Mouse (Mus musculus): ENCODE measurements around the gene Pbld1. TPM values are rescaled to one million over a fixed set of nuclear protein-coding genes. Genes with fewer than 3 reads are reported as not detected.
A peak's percentile ranks its signal among the peaks of the same experiment; 100 is the strongest.

Gene Pbld1
- total RNA-seq, 2 experiments from 2014 or later, result 0.28 to 0.61 TPM

DNA sequence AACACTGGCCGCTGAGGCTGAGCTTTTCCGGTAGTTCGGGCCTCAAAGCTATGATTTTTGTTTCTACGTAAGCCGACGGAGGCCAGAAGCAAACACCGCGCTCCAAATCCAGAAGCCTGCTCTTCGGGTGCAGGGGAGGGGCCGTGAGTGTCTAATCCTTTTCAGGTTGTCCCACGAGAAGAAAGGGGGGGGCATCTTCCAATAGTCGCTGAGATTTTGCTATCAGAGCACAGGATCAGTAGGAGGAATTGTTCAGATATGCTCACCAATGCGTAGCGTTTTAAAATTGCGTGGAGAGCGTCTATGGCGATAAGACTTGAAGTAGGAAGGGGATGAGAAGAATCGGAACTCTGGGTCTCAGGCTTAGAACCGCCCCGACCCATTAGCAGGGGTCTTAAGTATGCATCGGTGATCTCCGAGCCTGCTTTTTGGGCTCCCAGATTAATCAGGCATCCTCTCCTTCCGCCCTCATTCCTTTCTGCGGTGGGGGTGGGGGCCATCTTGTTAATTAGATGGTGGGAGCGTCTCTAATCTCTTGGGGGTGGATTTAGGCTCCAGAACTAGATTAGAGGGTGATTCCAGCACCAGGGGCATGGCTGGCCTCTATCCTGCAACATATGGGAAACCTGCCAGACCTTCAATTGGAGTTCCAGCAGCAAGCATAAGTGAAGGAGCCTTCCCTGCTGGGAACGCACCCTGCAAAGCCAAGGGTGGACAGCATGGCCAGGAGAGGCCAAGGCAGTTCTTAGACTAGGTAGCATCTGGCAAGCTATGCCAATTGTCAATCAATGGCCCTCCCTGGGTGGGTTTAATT is 30.0 kb downstream of the Pbld1 start:
- no peak for ATAC-seq (replicated peaks; ENCODE audit: low FRiP score, low TSS enrichment, poor library complexity, severe bottlenecking)

GRCm38 (mm10) chr10:63091915-63092314 is 32.0 kb downstream of the Pbld1 start:
- ATAC-seq (replicated peaks; ENCODE audit: low FRiP score, low TSS enrichment, poor library complexity, severe bottlenecking), result no peak

- ATAC-seq (replicated peaks; ENCODE audit: low FRiP score, low TSS enrichment, poor library complexity, severe bottlenecking), result no peak
These were observed 32.9 kb downstream of the Pbld1 start for GRCm38 (mm10) chr10:63092616-63093550.

- no peak for ATAC-seq (replicated peaks; ENCODE audit: low FRiP score, low TSS enrichment, poor library complexity, severe bottlenecking)
These were observed 36.8 kb downstream of the Pbld1 start for GRCm38 (mm10) chr10:63096757-63097156.

DNA sequence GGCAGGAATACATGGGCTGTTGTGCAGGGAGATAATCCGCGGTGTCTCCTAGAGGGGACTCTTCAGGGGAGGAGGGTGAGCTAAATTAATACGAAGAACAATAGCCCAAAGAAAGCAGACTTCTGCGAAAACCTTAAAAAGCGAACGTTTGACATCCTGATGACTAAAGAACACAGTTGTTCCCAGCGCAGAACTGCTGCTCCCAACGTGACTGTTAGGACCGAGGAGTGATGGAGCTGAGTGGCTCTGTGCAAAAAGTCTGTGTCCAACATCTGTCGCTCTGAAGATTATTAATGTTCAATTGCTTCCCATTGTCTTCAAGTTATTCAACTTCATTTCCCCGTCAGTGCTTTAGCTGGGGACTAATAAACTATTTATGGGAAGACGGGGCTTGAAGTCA is 38.2 kb downstream of the Pbld1 start:
- no peak for ATAC-seq (replicated peaks; ENCODE audit: low FRiP score, low TSS enrichment, poor library complexity, severe bottlenecking)

GRCm38 (mm10) chr10:63099521-63099920 is 39.6 kb downstream of the Pbld1 start, which contains the start of gene Atoh7:
Gene Atoh7, plus strand, starts transcription at chr10:63099651.
- ATAC-seq (replicated peaks; ENCODE audit: low FRiP score, low TSS enrichment, poor library complexity, severe bottlenecking), result no peak

- ATAC-seq (replicated peaks; ENCODE audit: low FRiP score, low TSS enrichment, poor library complexity, severe bottlenecking), result peak; percentile 75
These were observed 40.1 kb downstream of the Pbld1 start for GRCm38 (mm10) chr10:63099941-63100562.

- no peak for ATAC-seq (replicated peaks; ENCODE audit: low FRiP score, low TSS enrichment, poor library complexity, severe bottlenecking)
These were observed 40.7 kb downstream of the Pbld1 start for GRCm38 (mm10) chr10:63100657-63101056.

GRCm38 (mm10) chr10:63113027-63113604 is 53.2 kb downstream of the Pbld1 start:
- ATAC-seq (replicated peaks; ENCODE audit: low FRiP score, low TSS enrichment, poor library complexity, severe bottlenecking), result peak; percentile 41

- no peak for ATAC-seq (replicated peaks; ENCODE audit: low FRiP score, low TSS enrichment, poor library complexity, severe bottlenecking)
These were observed 53.9 kb downstream of the Pbld1 start for GRCm38 (mm10) chr10:63113716-63114360.

DNA sequence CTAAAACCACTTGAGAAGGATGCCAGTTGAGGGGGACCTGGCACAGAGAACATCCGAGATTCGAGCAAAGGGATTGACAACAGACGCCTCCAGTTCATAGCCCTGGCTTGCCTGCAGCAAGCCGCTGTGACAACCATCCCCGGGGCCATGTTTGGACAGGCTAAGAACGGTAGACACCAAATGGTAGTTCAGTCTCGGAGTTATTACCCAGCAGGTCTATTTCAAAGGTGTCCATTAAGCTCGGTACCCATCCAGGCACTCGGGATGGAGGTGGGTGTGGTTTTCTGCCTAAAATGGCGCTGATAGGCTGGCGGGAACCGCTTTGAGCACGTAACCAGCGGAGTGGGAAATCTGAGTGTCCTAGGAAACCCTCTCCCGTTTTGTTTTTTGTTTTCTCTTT is 55.9 kb downstream of the Pbld1 start:
- no peak for ATAC-seq (replicated peaks; ENCODE audit: low FRiP score, low TSS enrichment, poor library complexity, severe bottlenecking)

DNA sequence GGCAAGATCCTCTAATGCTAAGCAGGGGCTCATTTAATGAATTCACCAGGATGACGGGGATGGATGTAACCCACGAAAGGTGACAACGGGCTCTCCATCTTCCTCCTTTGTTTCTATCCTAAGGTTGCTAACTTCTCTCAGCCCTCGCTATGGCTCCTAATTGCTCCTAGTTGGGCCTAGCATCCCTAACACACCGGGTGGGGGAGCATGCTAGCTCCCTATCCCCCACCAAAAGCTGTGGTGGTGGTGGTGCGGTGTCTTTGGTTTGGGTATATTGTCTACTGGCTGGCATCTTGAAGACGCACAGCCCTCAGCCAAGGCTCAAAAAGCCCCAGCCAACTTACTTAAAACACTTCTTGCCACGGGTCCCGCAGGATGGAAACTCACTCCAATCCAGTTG is 56.4 kb downstream of the Pbld1 start:
- no peak for ATAC-seq (replicated peaks; ENCODE audit: low FRiP score, low TSS enrichment, poor library complexity, severe bottlenecking)

DNA sequence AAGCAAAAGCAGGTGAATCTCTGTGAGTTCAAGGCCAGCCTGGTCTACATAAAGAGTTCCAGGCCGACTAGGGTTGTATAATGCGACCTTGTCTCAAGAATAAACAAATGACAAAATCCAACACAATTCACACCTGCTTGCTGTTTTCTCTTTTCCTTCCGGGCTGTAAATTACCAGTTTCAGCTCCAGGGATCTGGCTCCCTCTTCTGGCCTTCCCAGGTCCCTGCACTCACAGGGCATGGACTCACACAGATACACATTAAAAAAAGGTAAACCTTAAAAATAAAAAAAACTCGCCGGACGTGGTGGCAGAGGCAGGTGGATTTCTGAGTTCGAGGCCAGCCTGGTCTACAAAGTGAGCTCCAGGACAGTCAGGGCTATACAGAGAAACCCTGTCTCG is 57.6 kb downstream of the Pbld1 start:
- ATAC-seq (replicated peaks; ENCODE audit: low FRiP score, low TSS enrichment, poor library complexity, severe bottlenecking), result no peak

DNA sequence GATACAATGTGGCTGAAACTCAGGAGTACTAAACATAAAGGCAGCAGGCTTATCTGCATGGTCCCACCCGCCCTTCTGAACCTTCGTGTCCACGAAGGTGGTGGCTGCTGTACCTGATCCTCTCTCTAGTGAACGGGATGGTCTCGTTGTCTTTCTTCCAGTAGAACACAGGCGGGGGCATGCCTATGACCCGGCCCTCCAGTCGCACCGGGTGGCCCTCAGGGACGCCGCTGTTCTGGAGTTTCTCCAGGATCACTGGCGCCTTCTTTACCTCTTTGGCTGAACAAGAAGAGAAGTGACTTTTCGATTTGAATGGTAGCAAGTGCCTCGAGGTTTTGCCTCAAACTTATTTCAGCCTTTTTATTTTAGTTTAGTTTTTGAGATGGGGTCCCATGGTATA is 60.0 kb downstream of the Pbld1 start:
- no peak for ATAC-seq (replicated peaks; ENCODE audit: low FRiP score, low TSS enrichment, poor library complexity, severe bottlenecking)

DNA sequence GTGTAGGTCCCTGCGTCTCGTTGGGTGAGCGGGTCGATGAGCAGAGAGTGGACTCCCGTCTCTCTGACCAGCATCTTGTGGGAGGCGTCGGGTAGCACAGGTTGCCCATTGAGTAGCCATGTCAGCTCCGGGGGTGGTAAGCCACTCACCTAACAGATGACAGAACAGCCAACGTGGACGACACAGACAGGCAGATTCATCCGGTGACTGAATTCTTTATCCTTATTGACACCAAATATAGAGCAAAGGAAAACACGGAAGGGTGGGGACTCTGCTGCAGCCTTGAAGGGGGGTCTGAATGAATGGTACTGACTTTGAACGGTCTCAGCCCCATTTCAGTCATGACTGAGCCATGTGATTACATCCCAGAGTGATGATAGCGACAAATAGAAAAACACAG is 62.0 kb downstream of the Pbld1 start:
- no peak for ATAC-seq (replicated peaks; ENCODE audit: low FRiP score, low TSS enrichment, poor library complexity, severe bottlenecking)

- ATAC-seq (replicated peaks; ENCODE audit: low FRiP score, low TSS enrichment, poor library complexity, severe bottlenecking), result 0 out of 2 replicates have a peak, but pooled peaks have one; percentile 55
These were observed 62.6 kb downstream of the Pbld1 start for GRCm38 (mm10) chr10:63122516-63122915.

GRCm38 (mm10) chr10:63123141-63123540 is 63.2 kb downstream of the Pbld1 start:
- ATAC-seq (replicated peaks; ENCODE audit: low FRiP score, low TSS enrichment, poor library complexity, severe bottlenecking), result no peak

DNA sequence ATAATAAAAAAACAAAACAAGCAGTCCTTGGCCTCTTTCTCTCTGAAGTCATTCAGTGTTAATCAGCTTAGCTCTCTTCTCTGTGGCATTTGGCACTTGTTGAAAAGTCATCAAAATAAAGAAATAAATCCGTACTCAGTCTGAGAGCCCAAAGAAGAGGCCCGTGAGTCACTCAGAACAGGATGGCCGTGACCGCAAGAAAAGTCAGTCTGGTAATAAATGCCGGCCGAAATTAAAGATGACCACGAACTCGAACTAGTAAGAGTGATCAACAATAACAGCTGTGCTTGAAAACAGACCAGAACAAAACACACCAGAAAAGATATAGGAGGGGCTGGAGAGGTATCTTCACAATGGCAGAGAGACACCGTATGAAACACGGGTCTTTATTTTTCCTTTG is 64.1 kb downstream of the Pbld1 start:
- ATAC-seq (replicated peaks; ENCODE audit: low FRiP score, low TSS enrichment, poor library complexity, severe bottlenecking), result no peak

DNA sequence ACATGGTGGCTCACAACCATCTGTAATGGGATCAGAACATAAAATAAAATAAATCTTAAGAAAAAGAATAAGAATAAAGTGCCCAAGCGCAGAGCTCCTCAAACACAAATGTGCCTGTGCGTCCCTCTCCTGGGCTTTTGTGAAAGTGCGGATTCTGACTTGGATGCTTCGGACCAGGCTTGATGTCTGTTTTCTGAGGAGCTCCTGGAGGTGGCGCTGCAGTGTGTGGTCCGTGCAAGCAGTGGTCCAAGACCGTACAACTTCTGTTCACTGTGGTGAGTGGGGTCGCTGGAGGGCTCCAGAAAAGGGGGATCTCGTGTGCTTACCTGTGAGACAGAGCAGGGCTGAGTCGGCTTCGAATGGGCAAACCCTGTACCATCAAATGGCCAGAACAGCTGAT is 65.4 kb downstream of the Pbld1 start:
- ATAC-seq (replicated peaks; ENCODE audit: low FRiP score, low TSS enrichment, poor library complexity, severe bottlenecking), result no peak
